Mouse (Mus musculus) kidney, postnatal 0 days (tissue): ENCODE results near the gene Erc2. TPM values are rescaled to one million over a fixed set of nuclear protein-coding genes. Genes with fewer than 3 reads are reported as not detected.

Experiments
- ATAC-seq: fragments of 200-750 bp; cut with Nextera tagmentation; replicated peaks from 2 replicates; pipeline ENCODE4 v1.8.0; 2017; ENCODE audit warnings: low read depth, moderate number of reproducible peaks, moderate TSS enrichment, moderate library complexity; ENCODE audit not compliant: low FRiP score
- DNase-seq: peaks from one replicate; pipeline ENCODE4 v3.0.0-alpha.2; 2016; ENCODE audit warnings: low spot score
- H3K27ac ChIP-seq: fragments of 300-500 bp; sonication (generic); 2 replicates; pipeline ENCODE4 v1.5.1; 2014; ENCODE audit warnings: mild to moderate bottlenecking
- H3K27me3 ChIP-seq: fragments of 300-500 bp; sonication (generic); 2 replicates; pipeline ENCODE4 v1.6.1; 2014; ENCODE audit warnings: low read length, mixed read lengths; ENCODE audit not compliant: insufficient read depth
- H3K36me3 ChIP-seq: fragments of 300-500 bp; sonication (generic); 2 replicates; pipeline ENCODE4 v1.6.1; 2014; ENCODE audit warnings: low read length, mixed read lengths; ENCODE audit not compliant: insufficient read depth
- H3K4me1 ChIP-seq: fragments of 300-500 bp; sonication (generic); replicated peaks from 2 replicates; pipeline ENCODE4 v1.6.1; 2014; ENCODE audit warnings: antibody characterized with exemption, low read length, mixed read lengths; ENCODE audit not compliant: insufficient read depth
- H3K4me2 ChIP-seq: fragments of 300-500 bp; sonication (generic); 2 replicates; pipeline ENCODE4 v1.6.1; 2014; ENCODE audit warnings: mild to moderate bottlenecking, low read length, moderate library complexity, mixed read lengths
- H3K4me3 ChIP-seq: fragments of 300-500 bp; sonication (generic); replicated peaks from 2 replicates; pipeline ENCODE4 v1.5.1; 2014; ENCODE audit warnings: low read depth, low read length
- H3K9ac ChIP-seq: fragments of 300-500 bp; sonication (generic); 2 replicates; pipeline ENCODE4 v1.6.1; 2014; ENCODE audit warnings: low read depth, low read length
- H3K9me3 ChIP-seq: fragments of 300-500 bp; sonication (generic); replicated peaks from 2 replicates; pipeline ENCODE4 v1.6.1; 2016; ENCODE audit warnings: low read length, inconsistent platforms, mixed read lengths
- CTCF ChIP-seq: IDR thresholded peaks from 2 replicates; pipeline ENCODE4 v1.5.1; 2016; ENCODE audit warnings: antibody characterized with exemption, low read depth, mild to moderate bottlenecking, moderate library complexity
- WGBS: fragments of 180-500 bp; shearing (Covaris S2); extraction: QIAGEN DNeasy Blood & Tissue Kit; methylation state at CpG from one replicate; pipeline ENCODE4 v1.1.7; 2014; 5-methylcytosine and 5-hydroxymethylcytosine counted together
- polyA plus RNA-seq: library from polyadenylated mRNA; unstranded; fragments of >200 nt; fragmentation: Nextera tagmentation; extraction: Ambion mirVana; gene quantifications from 2 replicates; pipeline ENCODE4 v1.2.1, GENCODE M21; 2015

The Erc2 gene
- polyA plus RNA-seq, 1 experiment from 2014 or later: 6.8 TPM

- no peak overlapping the region for H3K9ac ChIP-seq
- no peaks in the 10 kb centered on the region for H3K36me3 ChIP-seq
- no peak for DNase-seq
- no peak overlapping the region for H3K4me3 ChIP-seq
- H3K9me3 ChIP-seq: no peaks in the 10 kb centered on the region
- H3K27ac ChIP-seq: no peak overlapping the region
- ATAC-seq: no peak
- H3K4me2 ChIP-seq: no peak overlapping the region
- H3K4me1 ChIP-seq: no peaks in the 10 kb centered on the region
- H3K27me3 ChIP-seq: no peaks in the 10 kb centered on the region
- WGBS: 90% methylated on average over 2 of the region's 2 CpGs
- no peak for TF ChIP-seq CTCF
Observed at GRCm38 (mm10) chr14:28113121-28113520, 490.9 kb downstream of the Erc2 start.

GRCm38 (mm10) chr14:28120851-28121250 lies 498.6 kb downstream of the Erc2 start:
- DNase-seq (no peak), ATAC-seq (no peak)
- no peak overlapping the region for H3K4me2 ChIP-seq
- no peaks in the 10 kb centered on the region for H3K9me3 ChIP-seq
- no peak overlapping the region for H3K4me3 ChIP-seq
- H3K27me3 ChIP-seq: no peaks in the 10 kb centered on the region
- no peaks in the 10 kb centered on the region for H3K36me3 ChIP-seq
- H3K27ac ChIP-seq: no peak overlapping the region
- 48% methylated on average over 5 of the region's 5 CpGs for WGBS
- H3K4me1 ChIP-seq: no peaks in the 10 kb centered on the region
- no peak overlapping the region for H3K9ac ChIP-seq
- TF ChIP-seq CTCF: no peak

DNA sequence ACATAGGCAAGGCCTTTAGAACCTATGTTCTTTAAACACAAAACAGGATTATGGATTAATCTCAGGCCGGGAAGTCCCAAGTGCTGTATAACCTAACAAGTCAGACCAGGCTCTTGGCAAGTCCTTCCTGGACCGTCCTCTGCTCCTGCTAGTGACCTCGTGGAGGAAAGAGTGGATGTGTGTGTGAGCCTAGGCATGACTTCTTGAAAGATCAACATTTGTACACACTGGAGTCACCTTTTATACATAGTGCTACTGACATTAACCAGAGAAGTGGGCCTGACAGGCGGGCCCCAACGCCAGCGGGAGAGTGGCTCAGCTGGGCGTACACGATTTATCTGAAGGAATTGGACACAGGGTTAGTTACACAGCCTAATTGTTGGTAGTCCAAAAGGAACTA lies 504.6 kb downstream of the Erc2 start:
- WGBS: 84% methylated on average over 8 of the region's 8 CpGs
- DNase-seq (no peak), ATAC-seq (no peak)
- no peaks in the 10 kb centered on the region for H3K27me3 ChIP-seq
- no peaks in the 10 kb centered on the region for H3K4me1 ChIP-seq
- no peak overlapping the region for H3K9ac ChIP-seq
- H3K36me3 ChIP-seq: no peaks in the 10 kb centered on the region
- TF ChIP-seq CTCF: no peak
- no peak overlapping the region for H3K4me2 ChIP-seq
- no peaks in the 10 kb centered on the region for H3K9me3 ChIP-seq
- H3K27ac ChIP-seq: no peak overlapping the region
- no peak overlapping the region for H3K4me3 ChIP-seq

GRCm38 (mm10) chr14:28128999-28129398 lies 506.8 kb downstream of the Erc2 start:
- Histone ChIP-seq H3K27me3 (no peaks in the 10 kb centered on the region), H3K4me2 (no peak overlapping the region), H3K4me3 (no peak overlapping the region), H3K36me3 (no peaks in the 10 kb centered on the region), H3K4me1 (no peaks in the 10 kb centered on the region), H3K27ac (no peak overlapping the region), H3K9ac (no peak overlapping the region), H3K9me3 (no peaks in the 10 kb centered on the region)
- 89% methylated on average over 3 of the region's 3 CpGs for WGBS
- no peak for DNase-seq
- TF ChIP-seq CTCF: no peak
- no peak for ATAC-seq

DNA sequence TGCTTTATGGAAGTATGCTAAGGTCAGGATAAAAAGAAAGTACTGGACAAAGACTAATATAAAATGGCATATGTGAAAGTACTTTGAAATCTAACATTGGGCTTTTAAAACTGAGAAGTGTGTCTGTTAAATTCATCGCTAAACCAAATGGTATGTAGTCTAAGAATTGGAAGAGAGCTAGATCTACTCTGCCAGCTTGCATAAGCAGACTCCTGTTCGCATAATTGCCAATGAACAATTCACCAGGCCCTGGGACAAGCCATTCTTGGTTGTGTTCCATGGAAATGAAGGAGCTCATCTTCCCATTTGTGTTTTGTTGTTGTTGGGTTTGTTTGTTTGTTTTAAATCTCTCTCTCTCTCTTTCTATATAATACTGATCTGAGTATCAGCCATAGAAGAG lies 521.8 kb downstream of the Erc2 start:
- Histone ChIP-seq H3K4me1 (no peaks in the 10 kb centered on the region), H3K4me2 (no peak overlapping the region), H3K9ac (no peak overlapping the region), H3K36me3 (no peaks in the 10 kb centered on the region), H3K4me3 (no peak overlapping the region), H3K9me3 (no peaks in the 10 kb centered on the region), H3K27me3 (no peaks in the 10 kb centered on the region), H3K27ac (no peak overlapping the region)
- TF ChIP-seq CTCF: no peak
- WGBS: 93% methylated on average over 2 of the region's 2 CpGs
- no peak for ATAC-seq
- DNase-seq: no peak

GRCm38 (mm10) chr14:28147201-28147600 lies 525.0 kb downstream of the Erc2 start:
- Histone ChIP-seq H3K36me3 (no peaks in the 10 kb centered on the region), H3K4me1 (no peaks in the 10 kb centered on the region), H3K4me2 (no peak overlapping the region), H3K4me3 (no peak overlapping the region), H3K27ac (no peak overlapping the region), H3K9me3 (no peaks in the 10 kb centered on the region), H3K27me3 (no peaks in the 10 kb centered on the region), H3K9ac (no peak overlapping the region)
- ATAC-seq (no peak), DNase-seq (no peak)
- TF ChIP-seq CTCF: no peak
- WGBS: 37% methylated on average over 5 of the region's 5 CpGs

- DNase-seq (no peak), ATAC-seq (no peak)
- Histone ChIP-seq H3K9me3 (no peaks in the 10 kb centered on the region), H3K4me2 (no peak overlapping the region), H3K27me3 (no peaks in the 10 kb centered on the region), H3K27ac (no peak overlapping the region), H3K36me3 (no peaks in the 10 kb centered on the region), H3K9ac (no peak overlapping the region), H3K4me1 (no peaks in the 10 kb centered on the region), H3K4me3 (no peak overlapping the region)
- 65% methylated on average over 3 of the region's 3 CpGs for WGBS
- TF ChIP-seq CTCF: no peak
Observed at GRCm38 (mm10) chr14:28150942-28151341, 528.7 kb downstream of the Erc2 start.
